Mouse (Mus musculus) intestine, postnatal 0 days (tissue): ENCODE measurements at regions not wholly inside any gene's neighbourhood (a gene's known extent, or its start where the extent isn't known, plus 50 kb on each side); places are given as distances from the start of the nearest gene placed in this dataset.

Experiments used
- ATAC-seq: fragments of 200-750 bp; cut with Nextera tagmentation; 2 replicates; pipeline ENCODE4 v1.8.0; 2017; ENCODE audit warnings: mild to moderate bottlenecking, moderate TSS enrichment, moderate library complexity
- H3K27ac ChIP-seq: fragments of 300-500 bp; sonication (generic); 2 replicates; pipeline ENCODE4 v1.5.1; 2014; ENCODE audit warnings: mild to moderate bottlenecking, low read depth, low read length, moderate library complexity
- H3K27me3 ChIP-seq: fragments of 300-500 bp; sonication (generic); replicated peaks from 2 replicates; pipeline ENCODE4 v1.6.1; 2014; ENCODE audit warnings: low read length, mixed read lengths; ENCODE audit not compliant: control insufficient read depth, insufficient read depth
- H3K36me3 ChIP-seq: fragments of 300-500 bp; sonication (generic); 2 replicates; pipeline ENCODE4 v1.6.1; 2014; ENCODE audit warnings: mild to moderate bottlenecking, moderate library complexity; ENCODE audit not compliant: control insufficient read depth, insufficient read depth
- H3K4me1 ChIP-seq: fragments of 300-500 bp; sonication (generic); replicated peaks from 2 replicates; pipeline ENCODE4 v1.6.1; 2014; ENCODE audit warnings: antibody characterized with exemption, low read length, mixed read lengths; ENCODE audit not compliant: control insufficient read depth, insufficient read depth
- H3K4me2 ChIP-seq: fragments of 300-500 bp; sonication (generic); replicated peaks from 2 replicates; pipeline ENCODE4 v1.6.1; 2014; ENCODE audit warnings: low read depth, mild to moderate bottlenecking, moderate library complexity
- H3K4me3 ChIP-seq: fragments of 300-500 bp; sonication (generic); 2 replicates; pipeline ENCODE4 v1.5.1; 2014; ENCODE audit warnings: low read depth, low read length
- H3K9ac ChIP-seq: fragments of 300-500 bp; sonication (generic); 2 replicates; pipeline ENCODE4 v1.6.1; 2014; ENCODE audit warnings: mild to moderate bottlenecking, low read depth, low read length
- H3K9me3 ChIP-seq: fragments of 300-500 bp; sonication (generic); 2 replicates; pipeline ENCODE4 v1.6.1; 2016; ENCODE audit warnings: mixed run types; ENCODE audit not compliant: control insufficient read depth
- CTCF ChIP-seq: sonication (generic); IDR thresholded peaks from 2 replicates; pipeline ENCODE4 v1.5.1; 2016; ENCODE audit warnings: low read depth, mild to moderate bottlenecking, control low read depth, antibody characterized with exemption, moderate library complexity
- WGBS: fragments of 180-500 bp; shearing (Covaris S2); extraction: QIAGEN DNeasy Blood & Tissue Kit; methylation state at CpG from one replicate; pipeline ENCODE4 v1.1.7; 2014; 5-methylcytosine and 5-hydroxymethylcytosine counted together

GRCm38 (mm10) chr8:87379296-87379695, 93.1 kb downstream of the Cbln1 start:
- ATAC-seq, result no peak
- WGBS, result 89% methylated on average over 8 of the region's 8 CpGs

GRCm38 (mm10) chr8:87374044-87374443, 98.4 kb downstream of the Cbln1 start:
- H3K4me2 ChIP-seq, result no peak overlapping the region
- no peaks in the 10 kb centered on the region for H3K4me1 ChIP-seq
- TF ChIP-seq CTCF, result no peak
- H3K27ac ChIP-seq, result no peak overlapping the region
- no peaks in the 10 kb centered on the region for H3K9me3 ChIP-seq
- no peaks in the 10 kb centered on the region for H3K36me3 ChIP-seq
- ATAC-seq, result no peak
- no peak overlapping the region for H3K4me3 ChIP-seq
- no peaks in the 10 kb centered on the region for H3K27me3 ChIP-seq
- no peak overlapping the region for H3K9ac ChIP-seq
- 28% methylated on average over 6 of the region's 6 CpGs for WGBS

More at GRCm38 (mm10) chr8:87379296-87379695, 93.1 kb downstream of the Cbln1 start:
- no peak overlapping the region for H3K4me3 ChIP-seq
- no peak for TF ChIP-seq CTCF
- H3K4me1 ChIP-seq, result no peaks in the 10 kb centered on the region
- no peaks in the 10 kb centered on the region for H3K36me3 ChIP-seq
- H3K4me2 ChIP-seq, result no peak overlapping the region
- H3K9me3 ChIP-seq, result no peaks in the 10 kb centered on the region
- H3K27me3 ChIP-seq, result no peaks in the 10 kb centered on the region
- H3K9ac ChIP-seq, result no peak overlapping the region
- no peak overlapping the region for H3K27ac ChIP-seq

GRCm38 (mm10) chr8:87373535-87373934, 98.9 kb downstream of the Cbln1 start:
- no peaks in the 10 kb centered on the region for H3K36me3 ChIP-seq
- no peak overlapping the region for H3K27ac ChIP-seq
- H3K27me3 ChIP-seq, result no peaks in the 10 kb centered on the region
- ATAC-seq, result no peak
- H3K4me1 ChIP-seq, result no peaks in the 10 kb centered on the region
- no peak overlapping the region for H3K9ac ChIP-seq
- no peak overlapping the region for H3K4me3 ChIP-seq
- no peak overlapping the region for H3K4me2 ChIP-seq
- no peaks in the 10 kb centered on the region for H3K9me3 ChIP-seq
- WGBS, result 21% methylated on average over 6 of the region's 6 CpGs
- no peak for TF ChIP-seq CTCF

GRCm38 (mm10) chr8:87372061-87372460, 100.3 kb downstream of the Cbln1 start:
- Histone ChIP-seq H3K27ac (no peak overlapping the region), H3K4me2 (no peak overlapping the region), H3K27me3 (no peaks in the 10 kb centered on the region), H3K36me3 (no peaks in the 10 kb centered on the region), H3K9ac (no peak overlapping the region), H3K4me3 (no peak overlapping the region), H3K4me1 (no peaks in the 10 kb centered on the region), H3K9me3 (no peaks in the 10 kb centered on the region)
- no peak for TF ChIP-seq CTCF
- no peak for ATAC-seq

- 90% methylated on average over 3 of the region's 3 CpGs for WGBS
- H3K9ac ChIP-seq, result no peak overlapping the region
- no peaks in the 10 kb centered on the region for H3K9me3 ChIP-seq
- H3K27me3 ChIP-seq, result no peaks in the 10 kb centered on the region
- no peak overlapping the region for H3K4me2 ChIP-seq
- ATAC-seq, result no peak
- H3K4me1 ChIP-seq, result no peaks in the 10 kb centered on the region
- H3K4me3 ChIP-seq, result no peak overlapping the region
- H3K27ac ChIP-seq, result no peak overlapping the region
- H3K36me3 ChIP-seq, result no peaks in the 10 kb centered on the region
- TF ChIP-seq CTCF, result no peak
Measured at GRCm38 (mm10) chr8:87370194-87370593, 102.2 kb downstream of the Cbln1 start.

- H3K9ac ChIP-seq, result no peak overlapping the region
Measured at GRCm38 (mm10) chr8:87350471-87350870, 121.9 kb downstream of the Cbln1 start.

GRCm38 (mm10) chr8:87349781-87350181, 122.6 kb downstream of the Cbln1 start:
- no peaks in the 10 kb centered on the region for H3K27me3 ChIP-seq
- no peak for ATAC-seq
- TF ChIP-seq CTCF, result no peak

More at GRCm38 (mm10) chr8:87350471-87350870, 121.9 kb downstream of the Cbln1 start:
- Histone ChIP-seq H3K4me2 (no peak overlapping the region), H3K9me3 (no peaks in the 10 kb centered on the region), H3K27me3 (no peaks in the 10 kb centered on the region), H3K4me3 (no peak overlapping the region), H3K36me3 (no peaks in the 10 kb centered on the region), H3K4me1 (no peaks in the 10 kb centered on the region), H3K27ac (no peak overlapping the region)
- TF ChIP-seq CTCF, result no peak
- WGBS, result 75% methylated on average over 4 of the region's 4 CpGs
- no peak for ATAC-seq

More at GRCm38 (mm10) chr8:87349781-87350181, 122.6 kb downstream of the Cbln1 start:
- Histone ChIP-seq H3K9me3 (no peaks in the 10 kb centered on the region), H3K4me3 (no peak overlapping the region), H3K36me3 (no peaks in the 10 kb centered on the region), H3K27ac (no peak overlapping the region), H3K4me1 (no peaks in the 10 kb centered on the region), H3K4me2 (no peak overlapping the region), H3K9ac (no peak overlapping the region)
- WGBS, result 44% methylated on average over 4 of the region's 4 CpGs
